Mouse (Mus musculus): ENCODE measurements around the gene Amdhd1.
"Not testable (repeated sequence)": the region's sequence is repeated elsewhere in the genome, so short reads cannot be mapped to it uniquely, and the experiment has no call there.

The Amdhd1 gene

DNA sequence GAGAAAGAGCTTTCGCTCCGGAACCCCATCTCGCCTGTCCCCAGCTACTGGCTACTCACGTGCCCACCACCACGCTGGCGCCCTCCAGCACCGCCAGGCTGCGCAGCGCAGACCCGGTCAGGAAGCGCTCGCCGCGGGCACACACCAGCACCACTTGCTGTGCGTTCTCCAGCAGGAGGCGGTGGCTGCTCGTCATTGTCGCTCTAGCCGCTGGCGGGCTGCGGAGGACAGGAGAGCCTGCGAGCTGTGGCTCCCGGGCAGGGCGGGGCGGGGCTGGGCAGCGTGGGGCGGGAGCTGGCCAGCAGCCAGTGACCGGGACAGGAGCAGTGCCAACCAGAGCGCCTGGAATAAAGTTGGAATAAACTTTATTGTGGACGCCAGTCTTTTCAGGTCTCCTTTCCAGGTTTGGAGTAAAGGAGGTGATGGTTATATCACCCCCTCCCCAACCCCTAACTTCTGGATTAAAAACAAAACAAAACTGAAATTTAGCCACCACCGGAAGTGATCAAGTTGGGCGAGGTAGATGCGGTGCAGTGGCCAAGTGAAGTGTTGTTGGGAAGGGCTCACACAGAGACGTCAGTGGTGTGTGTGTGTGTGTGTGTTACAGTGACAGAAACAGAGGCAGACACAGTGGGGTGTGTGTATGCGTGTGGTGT is at the start of gene Amdhd1:
TSS of gene Amdhd1 (minus strand) at position 259 of the 656 bp plus-strand sequence.
- DNase-seq (ENCODE audit: low spot score): peak; percentile 85

DNA sequence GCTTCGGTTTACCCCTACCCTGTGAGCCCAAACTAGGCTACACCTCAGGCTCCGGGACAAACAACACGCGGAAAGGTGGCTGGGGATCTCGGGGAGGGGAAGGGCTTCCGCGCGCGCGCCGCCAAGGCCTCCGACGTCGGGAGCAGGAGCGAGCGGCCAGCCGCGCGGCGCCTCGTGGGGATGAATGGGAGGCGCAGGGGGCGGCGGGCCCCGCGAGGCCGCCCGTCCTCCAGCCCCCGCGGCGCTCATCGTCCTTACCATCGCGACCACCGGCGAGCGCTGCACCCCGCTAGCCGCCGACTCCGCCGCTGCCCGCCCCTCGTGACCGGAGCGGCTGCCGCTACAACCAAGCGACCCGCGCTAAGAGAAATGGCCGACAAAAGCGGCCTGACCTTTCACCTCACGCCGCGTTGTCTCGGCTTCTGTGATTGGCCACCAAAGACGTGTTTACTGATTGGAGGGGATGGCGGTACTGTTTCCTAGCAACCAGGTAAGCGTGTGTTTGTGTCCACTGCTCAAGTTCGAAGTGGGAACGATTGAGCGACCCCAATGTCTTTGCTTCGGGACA is 49.5 kb upstream of the Amdhd1 start, which contains the start of gene Snrpf:
TSS of gene Snrpf (minus strand) at position 426 of the 568 bp plus-strand sequence.
- DNase-seq (ENCODE audit: low spot score): peak; percentile 89

DNA sequence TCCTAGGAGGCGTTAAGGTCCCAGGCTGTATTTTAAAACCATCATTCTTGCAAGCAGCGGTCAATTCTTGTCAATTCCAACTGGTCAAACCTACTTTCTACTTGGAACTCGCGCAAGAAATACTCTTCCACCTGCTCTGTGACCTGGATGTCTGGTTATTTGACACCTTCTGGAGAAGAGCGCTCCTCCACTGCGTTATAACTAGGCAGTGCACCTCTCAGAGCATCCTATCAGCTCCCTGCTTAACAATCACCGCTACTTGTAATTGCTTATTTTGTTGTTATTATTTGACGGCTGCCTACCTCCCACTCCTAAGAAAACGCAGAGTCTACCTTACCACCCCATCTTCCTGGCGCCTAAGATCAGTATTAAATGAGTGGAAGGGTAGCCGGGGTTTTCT is 49.0 kb upstream of the Amdhd1 start:
- DNase-seq (ENCODE audit: low spot score): no peak

DNA sequence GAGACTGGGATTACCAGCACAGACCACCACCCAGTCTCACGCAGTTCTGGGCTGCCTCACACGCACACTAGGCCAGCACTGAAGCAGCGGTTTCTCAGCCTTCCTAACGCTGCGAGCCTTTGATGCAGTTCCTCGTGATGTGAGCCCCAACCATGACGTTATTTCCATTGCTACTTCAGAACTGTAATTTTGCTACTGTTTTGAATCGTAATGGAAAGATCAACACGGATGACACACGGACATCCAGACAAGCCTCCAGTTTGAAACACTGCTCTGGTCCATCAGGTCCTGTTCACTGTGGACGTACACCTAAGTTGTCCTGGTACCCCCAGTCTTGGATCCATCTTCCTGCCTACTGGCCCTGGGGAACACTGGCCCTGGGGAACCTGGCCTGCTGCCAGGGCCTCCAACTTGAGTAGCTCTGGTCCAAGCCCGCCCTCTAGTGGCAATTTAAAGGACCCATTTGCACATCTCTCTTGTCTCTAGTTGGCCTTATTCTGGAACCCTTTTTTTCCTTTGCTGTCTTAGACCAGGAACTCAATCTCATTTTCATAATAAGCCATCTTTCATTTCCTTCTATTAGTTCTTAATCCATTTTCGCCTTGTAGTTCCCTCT is 37.5 kb upstream of the Amdhd1 start:
- DNase-seq (ENCODE audit: low spot score): peak; percentile 59

DNA sequence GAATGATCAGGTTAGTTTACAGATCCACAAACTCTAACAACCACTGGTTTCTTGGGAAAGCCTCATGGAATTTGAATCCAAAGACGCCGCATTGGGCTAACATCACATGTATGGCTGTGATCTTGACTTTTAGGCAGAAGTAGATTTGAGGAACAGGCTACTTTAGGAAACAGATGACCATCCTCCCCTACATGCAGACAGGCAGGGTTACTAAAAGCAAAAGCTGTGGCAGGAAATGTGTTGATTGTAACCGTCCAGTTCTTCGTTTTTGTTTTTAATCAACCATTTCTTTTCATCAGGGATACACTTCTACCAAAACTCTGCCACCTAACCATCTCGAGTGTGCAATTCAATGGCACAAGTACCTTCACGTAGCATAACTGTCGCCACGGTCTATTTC is 36.1 kb upstream of the Amdhd1 start:
- no peak for DNase-seq (ENCODE audit: low spot score)

DNA sequence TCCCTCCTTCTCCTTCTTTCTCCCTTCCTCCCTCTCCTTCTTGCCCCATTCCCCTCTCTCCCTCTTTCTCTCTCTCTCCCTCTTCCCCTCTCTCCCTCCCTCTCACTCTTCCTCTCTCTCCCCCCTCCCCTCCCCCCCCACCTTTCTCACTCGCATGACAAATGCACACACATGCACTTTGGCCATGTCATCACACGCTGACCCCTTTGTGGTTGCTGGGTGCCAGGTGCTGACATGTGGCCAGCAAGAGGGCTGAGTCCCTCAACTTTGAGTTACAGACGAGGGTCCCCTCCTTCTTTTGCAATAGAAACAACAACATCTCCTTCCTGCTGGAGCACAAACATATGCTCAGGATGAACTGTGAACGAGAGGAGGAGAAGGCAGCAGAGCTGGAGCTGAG is 35.1 kb upstream of the Amdhd1 start:
- DNase-seq (ENCODE audit: low spot score): no peak

DNA sequence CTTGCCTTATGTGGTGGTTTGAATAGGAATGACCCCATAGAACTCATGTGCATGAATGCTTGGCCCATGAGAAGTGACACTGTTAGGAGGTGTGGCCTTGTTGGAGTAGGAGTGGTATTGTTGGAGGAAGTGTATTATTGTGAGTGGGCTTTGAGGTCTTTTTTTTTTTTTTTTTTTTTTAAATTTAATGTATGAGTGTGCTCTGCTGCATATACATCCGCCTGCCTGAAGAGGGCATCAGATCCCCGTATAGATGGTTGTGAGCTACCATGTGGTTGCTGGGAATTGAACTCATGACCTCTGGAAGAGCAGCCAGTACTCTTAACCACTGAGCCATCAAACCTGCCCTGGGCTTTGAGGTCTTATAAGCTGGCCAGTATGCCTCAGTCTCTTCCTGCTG is 32.4 kb upstream of the Amdhd1 start:
- DNase-seq (ENCODE audit: low spot score): no peak

DNA sequence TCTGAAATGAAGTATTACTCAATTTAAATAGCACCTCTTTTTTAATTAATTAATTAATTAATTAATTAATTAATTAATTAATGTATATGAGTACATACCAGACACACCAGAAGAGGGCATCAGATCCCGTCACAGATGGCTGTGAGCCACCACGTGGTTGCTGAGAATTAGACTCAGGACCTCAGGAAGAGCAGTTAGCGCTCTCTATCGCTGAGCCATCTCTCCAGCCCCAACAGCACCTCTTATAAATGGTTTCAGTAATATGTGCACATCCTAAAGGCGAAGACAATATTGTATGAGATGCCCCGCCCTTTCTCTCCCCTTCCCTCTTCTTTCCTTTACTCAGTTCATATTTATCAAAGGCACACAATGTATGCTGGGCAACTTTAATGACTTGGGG is 28.8 kb upstream of the Amdhd1 start:
- no peak for DNase-seq (ENCODE audit: low spot score)

DNA sequence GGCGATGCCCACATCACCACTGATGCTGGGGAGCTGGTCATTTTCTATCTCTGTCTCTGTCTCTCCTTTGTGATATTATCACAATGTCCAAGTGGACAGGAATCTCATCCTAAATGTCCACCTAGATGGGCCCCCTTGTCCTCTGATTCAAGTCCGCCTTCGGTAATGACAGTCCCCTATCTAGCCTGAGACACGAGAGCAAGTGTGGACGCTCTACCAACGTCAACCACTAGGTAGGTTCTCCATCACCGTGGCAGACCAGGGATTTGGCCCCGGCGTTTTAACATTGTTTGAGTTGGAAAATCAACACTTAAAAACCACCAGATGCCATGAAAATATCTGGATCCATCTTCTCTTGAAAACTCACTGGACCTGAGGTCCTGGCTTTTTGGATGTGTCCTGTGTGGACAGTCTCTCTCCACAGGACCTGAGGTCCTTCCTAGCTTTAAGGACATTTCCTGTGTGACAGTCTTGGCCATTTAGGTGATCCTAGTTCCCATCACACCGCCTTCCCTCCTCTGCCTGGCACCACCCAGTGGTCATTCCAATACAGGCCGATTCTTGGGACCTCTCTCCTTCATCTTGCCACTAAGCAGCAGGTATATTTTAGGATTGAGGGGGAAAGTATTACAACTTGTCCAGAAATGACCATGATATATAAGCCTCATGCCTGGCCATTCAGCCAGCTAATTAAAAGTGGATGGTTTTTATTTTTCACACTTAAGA is 28.2 kb upstream of the Amdhd1 start:
- DNase-seq (ENCODE audit: low spot score): no peak

DNA sequence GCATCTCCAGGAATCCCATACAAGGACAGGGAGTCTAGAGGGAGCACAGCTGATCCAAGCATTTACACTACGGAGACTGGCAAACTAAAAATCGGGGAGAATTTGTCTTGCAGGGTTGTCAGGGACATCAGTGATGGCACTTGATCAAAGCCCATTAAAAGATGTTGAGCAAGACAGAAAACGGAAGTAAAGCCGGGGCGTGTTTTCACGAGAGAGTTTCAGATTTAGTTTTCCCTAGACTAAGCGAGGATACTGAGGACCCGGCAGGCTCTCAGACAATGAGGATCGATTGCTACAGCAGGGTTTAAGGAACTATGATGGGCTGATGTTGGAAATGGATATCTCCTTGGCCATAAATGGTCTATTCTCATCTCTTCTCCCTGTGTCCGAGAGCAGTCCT is 27.2 kb upstream of the Amdhd1 start:
- DNase-seq (ENCODE audit: low spot score): no peak

DNA sequence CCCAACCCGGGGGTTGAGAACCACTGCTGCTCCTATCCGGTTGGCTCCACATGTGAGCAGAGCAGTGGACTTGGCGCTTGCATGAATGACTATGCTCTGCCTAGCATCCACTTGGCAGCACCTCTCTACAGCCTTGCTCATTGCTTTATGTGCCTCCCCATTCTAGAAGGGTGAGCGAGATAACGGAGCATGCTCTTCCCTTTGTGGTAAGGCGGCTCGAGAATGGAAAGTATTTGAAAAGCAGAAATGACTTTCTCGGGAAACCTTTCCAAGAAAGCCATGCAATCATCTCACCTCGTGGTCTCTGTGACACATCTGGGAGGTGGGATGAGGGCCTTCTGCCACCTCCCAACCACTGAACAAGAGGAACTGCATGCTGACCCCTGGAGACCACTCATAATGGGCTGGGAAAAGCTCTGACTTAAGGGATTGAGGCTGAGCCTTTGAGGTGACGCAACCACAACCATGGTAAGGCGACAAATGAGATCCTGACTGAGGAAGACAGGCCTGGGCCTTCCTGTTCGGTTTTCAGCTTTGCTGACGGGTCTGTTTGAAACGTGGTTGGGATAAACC is 24.8 kb upstream of the Amdhd1 start:
- DNase-seq (ENCODE audit: low spot score): no peak

DNA sequence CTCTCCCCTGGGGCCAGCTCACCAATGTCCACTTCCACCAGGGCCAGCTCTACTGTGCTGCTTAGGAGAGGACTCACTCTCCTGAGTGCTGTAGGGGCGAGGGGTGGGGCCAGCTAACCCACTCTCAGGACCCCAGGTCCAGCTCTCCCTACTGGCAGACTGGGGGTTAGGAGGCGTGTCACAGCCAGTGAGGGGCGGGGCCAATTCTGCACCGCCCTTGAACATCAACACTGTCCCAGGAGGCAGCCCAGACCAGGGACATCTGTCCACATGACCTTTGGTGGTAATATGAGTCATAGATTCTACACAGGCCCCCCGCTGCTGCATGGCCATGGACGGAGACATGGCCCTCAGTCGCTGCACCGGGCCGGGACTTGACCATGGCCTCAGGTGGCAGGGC is 20.0 kb upstream of the Amdhd1 start:
- no peak for DNase-seq (ENCODE audit: low spot score)

DNA sequence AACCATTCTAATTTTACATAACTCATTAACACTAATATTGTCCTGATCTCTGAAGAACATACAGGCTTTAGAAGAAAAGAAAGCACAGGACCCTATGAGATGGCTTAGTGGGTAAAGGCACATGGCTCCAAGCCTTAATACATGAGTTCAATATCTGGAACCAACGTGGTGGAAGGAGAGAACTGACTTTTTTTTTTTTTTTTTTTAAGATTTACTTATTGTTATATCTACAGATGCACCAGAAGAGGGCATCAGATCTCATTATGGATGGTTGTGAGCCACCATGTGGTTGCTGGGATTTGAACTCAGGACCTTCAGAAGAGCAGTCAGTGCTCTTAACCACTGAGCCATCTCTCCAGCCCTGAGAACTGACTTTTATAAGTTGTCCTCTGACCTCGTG is 18.1 kb upstream of the Amdhd1 start:
- DNase-seq (ENCODE audit: low spot score): not testable (repeated sequence)

DNA sequence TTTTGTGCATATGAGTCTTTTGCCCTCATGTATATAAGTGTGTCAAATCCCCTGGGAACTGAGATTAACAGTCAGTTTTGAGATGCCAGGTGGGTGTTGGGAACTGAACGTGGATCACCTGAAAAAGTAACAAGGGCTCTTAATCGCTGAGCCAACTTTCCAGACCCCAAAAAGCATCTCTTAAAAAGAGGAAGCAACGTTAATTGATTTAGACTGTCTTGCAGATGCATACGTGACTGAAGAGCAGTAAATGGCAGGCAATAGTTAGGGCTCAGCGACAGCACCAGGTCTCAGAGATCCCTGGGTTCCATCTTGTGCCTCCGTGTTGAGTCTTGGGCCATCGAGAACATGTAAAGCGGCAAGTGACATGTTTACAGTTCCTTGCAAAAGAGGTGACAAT is 12.8 kb upstream of the Amdhd1 start:
- DNase-seq (ENCODE audit: low spot score): no peak

DNA sequence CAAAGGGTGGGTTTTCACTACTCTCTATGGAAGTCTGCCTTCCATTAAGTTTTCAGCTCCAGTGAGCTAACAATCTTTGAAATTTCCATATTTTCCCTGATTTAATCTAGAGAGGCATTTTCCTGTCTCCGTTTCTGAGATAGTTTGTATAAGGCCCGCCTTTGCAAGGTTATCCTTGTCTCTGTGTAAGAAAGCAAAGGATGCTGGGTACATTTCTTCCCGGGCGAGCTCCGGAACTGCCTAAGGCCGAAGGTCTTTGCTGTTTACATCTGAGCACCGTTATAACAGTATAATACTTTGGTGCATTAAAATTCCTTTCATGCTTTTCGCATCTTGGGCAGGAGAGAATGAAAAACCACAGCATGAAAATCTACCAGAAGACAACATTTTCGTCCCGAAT is 10.0 kb upstream of the Amdhd1 start:
- DNase-seq (ENCODE audit: low spot score): no peak

DNA sequence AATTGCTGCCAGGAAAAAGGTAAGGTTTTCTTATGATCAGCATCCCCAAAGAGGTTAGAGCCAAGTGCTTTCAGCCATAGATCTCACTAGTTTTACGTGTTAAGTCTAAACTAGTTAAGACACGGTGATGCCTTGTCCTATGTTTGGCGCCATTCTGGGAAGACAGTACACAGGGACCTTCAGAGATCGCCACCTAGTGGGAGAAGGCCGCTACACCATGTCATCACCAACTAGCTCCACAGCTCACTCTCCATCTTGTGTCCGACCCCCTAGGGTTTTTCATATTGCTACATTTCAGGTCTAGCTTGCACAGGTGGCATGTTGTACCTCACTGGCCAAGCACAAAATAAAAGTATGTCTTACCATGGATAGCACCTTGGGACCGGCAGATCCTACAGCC is 9.2 kb upstream of the Amdhd1 start:
- DNase-seq (ENCODE audit: low spot score): peak; percentile 72

DNA sequence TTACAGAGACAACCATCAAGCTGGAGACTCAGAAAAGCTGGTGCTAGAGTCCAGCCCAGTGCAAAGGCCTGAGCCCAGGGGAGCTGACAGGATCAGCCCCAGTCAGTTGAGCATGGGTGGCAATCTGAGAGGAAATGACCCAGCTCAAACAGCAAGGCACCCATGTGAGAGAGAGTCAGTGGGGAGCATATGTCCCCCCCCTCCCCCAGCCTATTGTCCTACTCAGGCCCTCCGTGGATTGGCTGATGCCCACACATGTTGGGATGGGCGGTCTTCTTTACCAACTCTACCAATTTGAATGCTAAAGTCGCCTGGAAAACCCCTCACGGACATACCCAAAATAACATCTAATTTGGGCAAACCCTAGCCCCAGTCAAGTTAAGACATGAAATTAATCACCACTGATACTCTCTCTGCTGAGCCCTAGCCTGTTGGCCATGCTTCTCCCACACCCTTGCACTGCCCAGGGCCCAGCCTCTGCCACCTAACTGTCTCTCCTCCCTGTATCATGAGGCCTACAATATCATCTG is 8.0 kb upstream of the Amdhd1 start:
- DNase-seq (ENCODE audit: low spot score): no peak

DNA sequence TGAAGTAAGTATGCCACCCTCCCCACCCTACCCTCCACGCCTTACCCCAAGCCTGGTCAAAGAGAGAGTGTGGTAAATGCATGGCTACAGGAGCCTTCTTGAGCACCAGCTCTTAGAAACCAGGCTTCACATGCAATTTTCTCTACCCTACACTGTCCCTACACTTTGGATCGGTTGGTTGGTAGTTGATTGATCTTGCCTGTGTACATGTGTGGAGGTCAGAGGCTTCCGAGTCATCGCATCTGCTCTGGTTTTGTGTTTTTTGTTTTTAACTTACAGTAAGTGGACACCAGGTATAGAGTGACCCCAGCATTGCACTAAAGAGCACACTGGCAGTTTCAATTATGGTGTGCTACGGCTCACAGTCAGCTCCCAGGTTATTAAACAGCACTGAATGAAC is 4.3 kb upstream of the Amdhd1 start:
- no peak for DNase-seq (ENCODE audit: low spot score)

DNA sequence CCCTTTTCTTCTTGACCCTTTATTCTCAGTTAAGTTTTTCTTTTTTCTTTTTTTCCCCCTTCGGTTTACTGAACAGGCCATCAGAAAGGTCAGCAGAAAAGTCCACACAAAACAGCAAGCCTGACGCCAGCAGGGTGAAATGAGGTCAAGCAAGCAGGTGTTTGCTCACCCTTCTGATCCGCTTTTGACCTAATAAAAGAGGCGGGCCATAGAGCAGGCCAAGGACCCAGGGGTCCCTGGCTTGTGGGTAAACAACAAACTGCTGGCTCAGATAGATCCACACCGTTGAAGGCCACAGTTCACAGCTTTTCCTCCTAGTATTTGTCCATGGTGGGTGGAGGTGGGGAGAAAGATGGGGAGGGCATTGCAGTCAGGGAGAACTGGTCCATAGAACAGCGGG is 3.3 kb upstream of the Amdhd1 start:
- DNase-seq (ENCODE audit: low spot score): no peak

DNA sequence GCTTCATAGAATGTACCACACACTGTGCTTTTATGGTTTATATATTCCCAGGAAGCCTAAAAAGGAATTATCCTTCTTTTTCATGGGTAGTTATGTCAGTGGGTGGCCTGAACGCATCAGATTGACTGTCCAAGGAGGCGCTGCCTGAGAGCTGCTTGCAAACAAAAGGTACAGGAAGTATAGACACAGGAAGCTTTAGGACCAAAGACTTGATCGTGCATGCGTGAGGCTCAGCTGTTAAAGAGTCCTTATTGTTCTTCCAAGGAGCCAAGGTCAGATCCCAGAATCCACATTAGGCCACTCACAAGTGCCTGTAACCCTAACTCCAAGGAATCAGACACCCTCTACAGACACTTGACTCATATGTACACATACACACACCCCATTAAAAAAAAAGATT is 2.5 kb upstream of the Amdhd1 start:
- DNase-seq (ENCODE audit: low spot score): no peak

DNA sequence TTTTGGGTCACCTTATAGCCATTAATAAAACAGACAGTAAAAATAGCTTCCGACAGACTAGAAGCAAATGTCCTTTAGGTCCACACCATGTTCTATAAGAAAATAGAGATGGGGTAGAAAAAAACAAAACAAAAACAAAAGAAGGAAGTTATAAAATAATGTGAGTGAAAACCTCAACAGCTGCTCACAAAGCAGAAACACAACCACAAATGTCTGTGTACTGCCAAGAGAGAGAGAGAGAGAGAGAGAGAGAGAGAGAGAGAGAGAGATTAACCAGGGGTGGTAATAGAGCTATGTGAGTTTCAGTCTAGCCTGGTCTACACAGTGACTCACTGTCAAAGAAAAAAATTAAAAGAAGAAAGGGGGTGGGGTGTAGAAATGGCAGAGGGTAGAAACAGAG is 1.8 kb upstream of the Amdhd1 start:
- DNase-seq (ENCODE audit: low spot score): no peak

DNA sequence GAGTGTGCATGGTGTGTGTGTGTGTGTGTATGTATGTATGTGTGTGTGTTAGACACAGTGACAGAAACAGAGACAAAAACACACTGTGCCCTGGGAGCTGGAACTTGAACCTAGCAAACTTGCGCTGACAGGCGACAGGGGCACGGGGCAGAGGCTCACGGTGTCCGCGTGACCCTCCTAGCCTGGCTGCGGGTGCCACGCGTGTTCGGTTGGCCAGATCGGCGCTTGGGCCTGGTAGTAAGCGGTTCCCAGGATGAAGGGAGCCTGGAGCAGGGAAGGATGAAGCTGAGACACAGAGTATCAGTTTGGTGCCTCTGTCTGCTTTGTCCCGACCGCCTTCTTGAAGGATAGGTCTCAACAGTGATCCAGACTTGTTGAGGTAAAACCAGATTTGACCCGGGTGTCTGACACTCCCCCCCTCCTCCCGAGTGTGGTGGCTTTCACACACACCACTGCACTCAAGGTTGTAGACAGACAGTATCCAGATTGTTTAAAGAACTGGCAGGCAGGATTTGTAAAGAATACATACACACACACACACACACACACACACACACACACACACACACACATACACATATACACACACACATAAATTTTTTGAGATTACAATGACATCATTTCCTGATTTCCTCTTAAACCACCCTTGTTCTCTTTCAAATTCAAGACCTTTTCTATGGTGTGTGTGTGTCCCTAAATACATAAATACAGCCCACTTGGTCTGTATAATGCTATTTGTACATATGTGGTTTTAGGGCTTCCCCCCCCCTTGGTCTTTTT is 788 bp upstream of the Amdhd1 start, which contains the start of gene Ccdc38:
TSS of gene Ccdc38 (plus strand) at position 202 of the 780 bp plus-strand sequence.
- peak; percentile 49 for DNase-seq (ENCODE audit: low spot score)

Data from T-cell, adult 2 months (primary cell).